Mouse (Mus musculus): ENCODE data around the gene Sgf29. TPM values are rescaled to one million over a fixed set of nuclear protein-coding genes. Genes with fewer than 3 reads are reported as not detected.

Gene Sgf29
- total and polyA plus RNA-seq, 2 experiments from 2014 or later, result 20.7 to 25.3 TPM

GRCm38 (mm10) chr7:126718787-126719337 lies 69.8 kb downstream of the Sgf29 start:
- Histone ChIP-seq H3K27ac (ENCODE audit: low read depth) (no peak overlapping the region), H3K4me1 (ENCODE audit: control insufficient read depth, insufficient read depth) (no peaks in the 10 kb centered on the region), H3K27me3 (ENCODE audit: control insufficient read depth, insufficient read depth, low read length) (no peaks in the 10 kb centered on the region), H3K4me2 (ENCODE audit: low read depth, low read length) (no peak overlapping the region), H3K9me3 (replicated peaks; ENCODE audit: control insufficient read depth, low read length) (no peaks in the 10 kb centered on the region), H3K4me3 (ENCODE audit: low read depth, low read length) (no peak overlapping the region), H3K9ac (replicated peaks; ENCODE audit: low read depth, low read length) (no peak overlapping the region), H3K36me3 (replicated peaks; ENCODE audit: control insufficient read depth, insufficient read depth, low read length) (no peaks in the 10 kb centered on the region)
- TF ChIP-seq CTCF (IDR thresholded peaks at IDR 0.05; ENCODE audit: low read depth), result no peak
- no peak for TF ChIP-seq EP300 (IDR thresholded peaks at IDR 0.05; ENCODE audit: low read depth)
- DNase-seq (ENCODE audit: low spot score) (no peak), ATAC-seq (ENCODE audit: insufficient read depth, low read depth) (no peak)
- WGBS, result 89% methylated on average over 5 of the region's 5 CpGs

GRCm38 (mm10) chr7:126721635-126722034 lies 72.5 kb downstream of the Sgf29 start:
- no peak overlapping the region for H3K4me2 ChIP-seq (ENCODE audit: low read depth, low read length)
- no peaks in the 10 kb centered on the region for H3K27me3 ChIP-seq (ENCODE audit: control insufficient read depth, insufficient read depth, low read length)
- no peak overlapping the region for H3K4me3 ChIP-seq (ENCODE audit: low read depth, low read length)
- WGBS, result 90% methylated on average over 13 of the region's 13 CpGs
- no peak for ATAC-seq (ENCODE audit: insufficient read depth, low read depth)
- no peaks in the 10 kb centered on the region for H3K36me3 ChIP-seq (replicated peaks; ENCODE audit: control insufficient read depth, insufficient read depth, low read length)
- no peaks in the 10 kb centered on the region for H3K4me1 ChIP-seq (ENCODE audit: control insufficient read depth, insufficient read depth)
- TF ChIP-seq EP300 (IDR thresholded peaks at IDR 0.05; ENCODE audit: low read depth), result no peak
- no peak for TF ChIP-seq CTCF (IDR thresholded peaks at IDR 0.05; ENCODE audit: low read depth)
- H3K27ac ChIP-seq (ENCODE audit: low read depth), result no peak overlapping the region
- DNase-seq (ENCODE audit: low spot score), result no peak
- H3K9me3 ChIP-seq (replicated peaks; ENCODE audit: control insufficient read depth, low read length), result no peaks in the 10 kb centered on the region
- no peak overlapping the region for H3K9ac ChIP-seq (replicated peaks; ENCODE audit: low read depth, low read length)

Other genes with a start within 250 kb of the Sgf29 start
- 0.04 TPM in 1 of 2 replicates, not detected in the other for gene Cd19, start 234.4 kb upstream of the Sgf29 start, total RNA-seq (2014; rRNA removed; ENCODE audit: low replicate concordance)
- 0.12 and 0.21 TPM in 2 replicates for gene Cd19, start 234.4 kb upstream of the Sgf29 start, polyA plus RNA-seq (2015; fragmentation: Nextera tagmentation; extraction: Ambion mirVana)
- 20.2 and 24.8 TPM in 2 replicates for gene Rabep2, start 220.6 kb upstream of the Sgf29 start, total RNA-seq (2014; rRNA removed; ENCODE audit: low replicate concordance)
- 15.0 and 16.4 TPM in 2 replicates for gene Rabep2, start 220.6 kb upstream of the Sgf29 start, polyA plus RNA-seq (2015; fragmentation: Nextera tagmentation; extraction: Ambion mirVana)
- gene Atp2a1, start 186.2 kb upstream of the Sgf29 start, total RNA-seq (2014; rRNA removed; ENCODE audit: low replicate concordance), result 0.92 and 3.8 TPM in 2 replicates
- gene Atp2a1, start 186.2 kb upstream of the Sgf29 start, polyA plus RNA-seq (2015; fragmentation: Nextera tagmentation; extraction: Ambion mirVana), result 0.40 and 0.92 TPM in 2 replicates
- 22.6 and 30.3 TPM in 2 replicates for gene Sh2b1, start 173.9 kb upstream of the Sgf29 start, total RNA-seq (2014; rRNA removed; ENCODE audit: low replicate concordance)
- gene Sh2b1, start 173.9 kb upstream of the Sgf29 start, polyA plus RNA-seq (2015; fragmentation: Nextera tagmentation; extraction: Ambion mirVana), result 34.4 and 34.5 TPM in 2 replicates
- 151 and 153 TPM in 2 replicates for gene Tufm, start 161.9 kb upstream of the Sgf29 start, total RNA-seq (2014; rRNA removed; ENCODE audit: low replicate concordance)
- 199 and 205 TPM in 2 replicates for gene Tufm, start 161.9 kb upstream of the Sgf29 start, polyA plus RNA-seq (2015; fragmentation: Nextera tagmentation; extraction: Ambion mirVana)
- 21.8 and 35.6 TPM in 2 replicates for gene Atxn2l, start 145.9 kb upstream of the Sgf29 start, total RNA-seq (2014; rRNA removed; ENCODE audit: low replicate concordance)
- gene Atxn2l, start 145.9 kb upstream of the Sgf29 start, polyA plus RNA-seq (2015; fragmentation: Nextera tagmentation; extraction: Ambion mirVana), result 13.4 and 14.1 TPM in 2 replicates
- 88.8 and 103 TPM in 2 replicates for gene Eif3c, start 82.9 kb upstream of the Sgf29 start, total RNA-seq (2014; rRNA removed; ENCODE audit: low replicate concordance)
- gene Eif3c, start 82.9 kb upstream of the Sgf29 start, polyA plus RNA-seq (2015; fragmentation: Nextera tagmentation; extraction: Ambion mirVana), result 108 and 114 TPM in 2 replicates
- not detected in 2 replicates for gene Apobr, start 64.4 kb upstream of the Sgf29 start, total RNA-seq (2014; rRNA removed; ENCODE audit: low replicate concordance)
- gene Apobr, start 64.4 kb upstream of the Sgf29 start, polyA plus RNA-seq (2015; fragmentation: Nextera tagmentation; extraction: Ambion mirVana), result 0.34 and 0.40 TPM in 2 replicates
- gene Cln3, start 63.5 kb upstream of the Sgf29 start, total RNA-seq (2014; rRNA removed; ENCODE audit: low replicate concordance), result 14.8 and 17.1 TPM in 2 replicates
- 14.9 and 17.0 TPM in 2 replicates for gene Cln3, start 63.5 kb upstream of the Sgf29 start, polyA plus RNA-seq (2015; fragmentation: Nextera tagmentation; extraction: Ambion mirVana)
- not detected in 2 replicates for gene Il27, start 54.4 kb upstream of the Sgf29 start, total RNA-seq (2014; rRNA removed; ENCODE audit: low replicate concordance)
- gene Il27, start 54.4 kb upstream of the Sgf29 start, polyA plus RNA-seq (2015; fragmentation: Nextera tagmentation; extraction: Ambion mirVana), result not detected in 2 replicates
- gene Nupr1, start 18.4 kb upstream of the Sgf29 start, total RNA-seq (2014; rRNA removed; ENCODE audit: low replicate concordance), result 1.3 and 4.1 TPM in 2 replicates
- 8.9 and 13.0 TPM in 2 replicates for gene Nupr1, start 18.4 kb upstream of the Sgf29 start, polyA plus RNA-seq (2015; fragmentation: Nextera tagmentation; extraction: Ambion mirVana)
- 64.2 and 78.2 TPM in 2 replicates for gene Sult1a1, start 27.1 kb downstream of the Sgf29 start, total RNA-seq (2014; rRNA removed; ENCODE audit: low replicate concordance)
- 24.8 and 30.4 TPM in 2 replicates for gene Sult1a1, start 27.1 kb downstream of the Sgf29 start, polyA plus RNA-seq (2015; fragmentation: Nextera tagmentation; extraction: Ambion mirVana)
- gene Bola2, start 46.1 kb downstream of the Sgf29 start, total RNA-seq (2014; rRNA removed; ENCODE audit: low replicate concordance), result 29.3 and 36.5 TPM in 2 replicates
- 89.0 and 93.7 TPM in 2 replicates for gene Bola2, start 46.1 kb downstream of the Sgf29 start, polyA plus RNA-seq (2015; fragmentation: Nextera tagmentation; extraction: Ambion mirVana)
- gene Slx1b, start 46.5 kb downstream of the Sgf29 start, total RNA-seq (2014; rRNA removed; ENCODE audit: low replicate concordance), result 6.2 and 12.6 TPM in 2 replicates
- gene Slx1b, start 46.5 kb downstream of the Sgf29 start, polyA plus RNA-seq (2015; fragmentation: Nextera tagmentation; extraction: Ambion mirVana), result 4.9 and 6.3 TPM in 2 replicates
- 14.8 and 25.3 TPM in 2 replicates for gene Coro1a, start 58.5 kb downstream of the Sgf29 start, total RNA-seq (2014; rRNA removed; ENCODE audit: low replicate concordance)
- 8.4 and 8.5 TPM in 2 replicates for gene Coro1a, start 58.5 kb downstream of the Sgf29 start, polyA plus RNA-seq (2015; fragmentation: Nextera tagmentation; extraction: Ambion mirVana)
- 59.2 and 69.4 TPM in 2 replicates for gene Mapk3, start 110.3 kb downstream of the Sgf29 start, total RNA-seq (2014; rRNA removed; ENCODE audit: low replicate concordance)
- gene Mapk3, start 110.3 kb downstream of the Sgf29 start, polyA plus RNA-seq (2015; fragmentation: Nextera tagmentation; extraction: Ambion mirVana), result 51.9 and 53.0 TPM in 2 replicates
- 7.3 and 7.9 TPM in 2 replicates for gene Gdpd3, start 117.0 kb downstream of the Sgf29 start, total RNA-seq (2014; rRNA removed; ENCODE audit: low replicate concordance)
- gene Gdpd3, start 117.0 kb downstream of the Sgf29 start, polyA plus RNA-seq (2015; fragmentation: Nextera tagmentation; extraction: Ambion mirVana), result 0.69 and 0.77 TPM in 2 replicates
- 88.9 and 146 TPM in 2 replicates for gene Ypel3, start 127.6 kb downstream of the Sgf29 start, total RNA-seq (2014; rRNA removed; ENCODE audit: low replicate concordance)
- gene Ypel3, start 127.6 kb downstream of the Sgf29 start, polyA plus RNA-seq (2015; fragmentation: Nextera tagmentation; extraction: Ambion mirVana), result 84.1 and 111 TPM in 2 replicates
- gene Tbx6, start 132.2 kb downstream of the Sgf29 start, total RNA-seq (2014; rRNA removed; ENCODE audit: low replicate concordance), result 0.23 and 1.3 TPM in 2 replicates
- gene Tbx6, start 132.2 kb downstream of the Sgf29 start, polyA plus RNA-seq (2015; fragmentation: Nextera tagmentation; extraction: Ambion mirVana), result 0.07 TPM in 1 of 2 replicates, not detected in the other
- gene Ppp4c, start 143.2 kb downstream of the Sgf29 start, total RNA-seq (2014; rRNA removed; ENCODE audit: low replicate concordance), result 93.7 and 118 TPM in 2 replicates
- gene Ppp4c, start 143.2 kb downstream of the Sgf29 start, polyA plus RNA-seq (2015; fragmentation: Nextera tagmentation; extraction: Ambion mirVana), result 75.8 and 77.4 TPM in 2 replicates
- gene Fam57b, start 148.4 kb downstream of the Sgf29 start, total RNA-seq (2014; rRNA removed; ENCODE audit: low replicate concordance), result 0.99 and 2.9 TPM in 2 replicates
- 2.6 and 3.0 TPM in 2 replicates for gene Fam57b, start 148.4 kb downstream of the Sgf29 start, polyA plus RNA-seq (2015; fragmentation: Nextera tagmentation; extraction: Ambion mirVana)
- gene 4930451I11Rik, start 182.3 kb downstream of the Sgf29 start, total RNA-seq (2014; rRNA removed; ENCODE audit: low replicate concordance), result not detected in 2 replicates
- not detected in 2 replicates for gene 4930451I11Rik, start 182.3 kb downstream of the Sgf29 start, polyA plus RNA-seq (2015; fragmentation: Nextera tagmentation; extraction: Ambion mirVana)
- 0.73 TPM in 1 of 2 replicates, not detected in the other for gene Doc2a, start 198.1 kb downstream of the Sgf29 start, total RNA-seq (2014; rRNA removed; ENCODE audit: low replicate concordance)
- not detected in 2 replicates for gene Doc2a, start 198.1 kb downstream of the Sgf29 start, polyA plus RNA-seq (2015; fragmentation: Nextera tagmentation; extraction: Ambion mirVana)
- gene Hirip3, start 212.7 kb downstream of the Sgf29 start, total RNA-seq (2014; rRNA removed; ENCODE audit: low replicate concordance), result 2.6 and 5.3 TPM in 2 replicates
- gene Hirip3, start 212.7 kb downstream of the Sgf29 start, polyA plus RNA-seq (2015; fragmentation: Nextera tagmentation; extraction: Ambion mirVana), result 6.6 and 8.6 TPM in 2 replicates
- gene Ino80e, start 213.1 kb downstream of the Sgf29 start, total RNA-seq (2014; rRNA removed; ENCODE audit: low replicate concordance), result 16.6 and 29.5 TPM in 2 replicates
- gene Ino80e, start 213.1 kb downstream of the Sgf29 start, polyA plus RNA-seq (2015; fragmentation: Nextera tagmentation; extraction: Ambion mirVana), result 35.8 and 37.0 TPM in 2 replicates
- gene Taok2, start 235.4 kb downstream of the Sgf29 start, total RNA-seq (2014; rRNA removed; ENCODE audit: low replicate concordance), result 47.4 and 47.9 TPM in 2 replicates
- 17.9 and 20.9 TPM in 2 replicates for gene Taok2, start 235.4 kb downstream of the Sgf29 start, polyA plus RNA-seq (2015; fragmentation: Nextera tagmentation; extraction: Ambion mirVana)